17 mouse cellular contexts compared by ENCODE assay signal in the genomic region with DNA sequence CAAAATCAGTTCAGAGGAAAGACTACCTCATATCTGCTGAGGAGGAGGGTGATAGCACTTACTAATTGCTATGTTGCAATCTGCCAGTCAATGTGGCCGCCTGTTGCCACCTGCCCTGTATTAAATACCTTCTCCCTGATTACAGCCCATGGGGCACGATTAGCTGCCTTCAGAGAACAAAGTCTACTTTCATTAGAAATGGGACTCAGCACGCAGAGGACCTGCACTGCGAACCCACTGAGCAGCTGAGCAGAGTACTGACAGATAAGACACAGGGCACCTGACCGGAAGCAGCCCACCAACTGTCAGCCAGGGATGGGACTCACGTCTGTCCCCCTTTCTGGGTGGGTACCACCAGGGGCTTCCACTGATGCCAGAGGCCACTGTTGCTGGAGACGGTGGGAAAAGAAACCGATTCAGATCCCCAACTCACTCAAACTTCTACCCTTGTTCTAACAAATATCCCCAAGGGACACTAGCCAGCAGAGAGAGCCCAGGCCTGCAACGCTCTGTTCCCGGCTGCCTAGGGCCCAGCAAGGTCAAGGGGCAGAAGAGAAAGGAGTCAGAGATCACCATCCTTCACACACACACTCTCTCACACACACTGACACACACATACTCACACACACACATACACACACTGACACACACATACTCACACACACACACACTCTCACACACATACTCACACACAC. TPM values are rescaled to one million over a fixed set of nuclear protein-coding genes. Genes with fewer than 3 reads are reported as not detected.
DNase-seq lines count a peak whose midpoint lies in the region; ATAC-seq and TF ChIP-seq lines count a peak whose summit lies in the region.
"Had no signal": no experiment of that assay in that cellular context is flagged by ENCODE, and none has a peak within 500 bp of the region (broad histone marks: within the 10 kb centered on the region; RNA-seq: fewer than 3 reads in every experiment).

No protein-coding gene starts in this region.

- H3K27ac ChIP-seq in heart, embryonic 12.5 days (ENCODE audit: poor library complexity, severe bottlenecking): no peak overlapping the region
- peak overlapping the region; percentile 76; the same call in 1 of the 2 replicates for H3K27ac ChIP-seq in ES-Bruce4 (ENCODE audit: insufficient read depth, low read length)
- 0 out of 2 replicates have a peak overlapping the region, but pooled peaks have one; percentile 4 for H3K27ac ChIP-seq in brown adipose tissue, adult 24 weeks (replicated peaks; ENCODE audit: low read depth, low read length)
- H3K27ac ChIP-seq: midbrain, embryonic 15.5 days had no signal

- H3K4me3 ChIP-seq in heart, embryonic 12.5 days: no peak overlapping the region
- H3K4me3 ChIP-seq in ES-Bruce4 (ENCODE audit: low read depth, low read length): no peak overlapping the region
- H3K4me3 ChIP-seq in brown adipose tissue, adult 24 weeks (ENCODE audit: insufficient read depth, low read depth, low read length): no peak overlapping the region
- H3K4me3 ChIP-seq in myocyte: no peak overlapping the region
- H3K4me3 ChIP-seq: midbrain, embryonic 15.5 days had no signal

- H3K4me2 ChIP-seq in heart, embryonic 12.5 days: no peak overlapping the region
- H3K4me2 ChIP-seq in myocyte (ENCODE audit: low read depth): peak overlapping the region; percentile 62
- H3K4me2 ChIP-seq: lung, embryonic 14.5 days; midbrain, embryonic 15.5 days had no signal

- H3K4me1 ChIP-seq in heart, embryonic 12.5 days (replicated peaks): peaks cover 48% of the 10 kb centered on the region
- H3K4me1 ChIP-seq in ES-Bruce4 (ENCODE audit: control insufficient read depth, insufficient read depth, low read length): peaks cover 9% of the 10 kb centered on the region
- H3K4me1 ChIP-seq in brown adipose tissue, adult 24 weeks (ENCODE audit: control insufficient read depth, insufficient read depth, insufficient read length, low read length): peaks cover 4% of the 10 kb centered on the region; the same call in 1 of the 2 replicates

- H3K27me3 ChIP-seq in heart, embryonic 12.5 days (replicated peaks): no peaks in the 10 kb centered on the region
- H3K27me3 ChIP-seq in ES-Bruce4 (ENCODE audit: control insufficient read depth, insufficient read depth, low read length, poor library complexity, severe bottlenecking): no peaks in the 10 kb centered on the region
- no peaks in the 10 kb centered on the region for H3K27me3 ChIP-seq in myocyte (ENCODE audit: control insufficient read depth, insufficient read depth, insufficient read length)
- H3K27me3 ChIP-seq: midbrain, embryonic 15.5 days had no signal

- no peak for TF ChIP-seq EP300 in ES-Bruce4 (IDR thresholded peaks at IDR 0.05; ENCODE audit: insufficient read depth, low read depth, low read length)

- no peak overlapping the region for H3ac ChIP-seq in myocyte (ENCODE audit: control insufficient read depth, insufficient read length)

- 63% methylated on average over 10 of the region's 10 CpGs for WGBS in heart, embryonic 12.5 days

- intact Hi-C loops in heart, postnatal 10 days (cut with DNase I): loop anchor here (5.0 kb wide), 1 partner anchor 124 kb away; no protein-coding TSS in a partner anchor

- H3K36me3 ChIP-seq in heart, embryonic 12.5 days: peaks cover 79% of the 10 kb centered on the region
- peaks cover 29% of the 10 kb centered on the region for H3K36me3 ChIP-seq in ES-Bruce4 (ENCODE audit: control insufficient read depth, insufficient read depth, low read length, poor library complexity, severe bottlenecking)
- H3K36me3 ChIP-seq in myocyte (ENCODE audit: control insufficient read depth, insufficient read depth): peaks cover 15% of the 10 kb centered on the region
- H3K36me3 ChIP-seq: midbrain, embryonic 15.5 days had no signal

- H3K9me3 ChIP-seq in heart, embryonic 12.5 days (replicated peaks): no peaks in the 10 kb centered on the region
- H3K9me3 ChIP-seq in ES-Bruce4 (replicated peaks; ENCODE audit: control insufficient read depth, insufficient read depth, low read length, poor library complexity, severe bottlenecking): no peaks in the 10 kb centered on the region
- H3K9me3 ChIP-seq: midbrain, embryonic 15.5 days had no signal

- ATAC-seq in heart, embryonic 12.5 days (ENCODE audit: insufficient number of reproducible peaks, low FRiP score): no peak
- ATAC-seq: inflammation-experienced regulatory T-cells, adult 6 months; midbrain, embryonic 15.5 days had no signal

- TF ChIP-seq CTCF in ES-Bruce4 (IDR thresholded peaks at IDR 0.05; ENCODE audit: low read depth, low read length): no peak

- TF ChIP-seq POLR2A in ES-Bruce4 (IDR thresholded peaks at IDR 0.05; ENCODE audit: insufficient read depth, low read length): no peak
- no peak for TF ChIP-seq POLR2A in myocyte (IDR thresholded peaks at IDR 0.05; ENCODE audit: insufficient read length, low read depth)

- H3K79me2 ChIP-seq in myocyte (ENCODE audit: control insufficient read depth, insufficient read depth): peaks cover 38% of the 10 kb centered on the region

- H3K9ac ChIP-seq in heart, embryonic 12.5 days: 0 out of 2 replicates have a peak overlapping the region, but pooled peaks have one; percentile 46
- no peak overlapping the region for H3K9ac ChIP-seq in ES-Bruce4 (ENCODE audit: low read depth, poor library complexity, severe bottlenecking)
- H3K9ac ChIP-seq: lung, embryonic 14.5 days; midbrain, embryonic 15.5 days had no signal

- DNase-seq in heart, postnatal 10 days: no peak
- DNase-seq in B cell, adult 2 months: no peak
- DNase-seq in ovary, adult 18-20 months (ENCODE audit: low spot score): no peak
- DNase-seq: adrenal gland, postnatal 25 days; cerebellum, adult 9-11 months; kidney, postnatal 10 days; lung, embryonic 14.5 days; thymus, postnatal 36 days had no signal

TF ChIP-seq in myocyte, 11 proteins besides CTCF, POLR2A, EP300 and RAD21:
- TF ChIP-seq MAX (IDR thresholded peaks at IDR 0.05; ENCODE audit: low read depth) (no peak), MYOG (IDR thresholded peaks at IDR 0.05; ENCODE audit: control insufficient read depth in 1 of 3, insufficient read depth in 1 of 3, insufficient read length in 2 of 3, low read depth in 2 of 3) (peak in 2 of 3 experiments; percentile 12 to 49), SRF (IDR thresholded peaks at IDR 0.05; ENCODE audit: control insufficient read depth, insufficient read length, low read depth) (no peak)
TF ChIP-seq in myocyte: peak in this region for 1.

RNA-seq across cellular contexts. Expression of gene Tjap1, which starts 14.7 kb away (rescaled TPM):
- polyA plus RNA-seq in heart, embryonic 12.5 days (2016; fragmentation: Nextera tagmentation; extraction: Ambion mirVana): 43.7 and 44.1 TPM in 2 replicates
- total RNA-seq in heart, postnatal 10 days (2021): 10 to 100 TPM; 54.0 to 56.3 TPM
- polyA plus RNA-seq in ES-Bruce4 (2011; ENCODE audit: insufficient read depth, insufficient read length, low read depth, missing spikeins) (71.5 and 75.2 TPM in 2 replicates), myocyte (2012; fragmentation: generic; extraction: Trizol) (50.9 TPM)
- polyA plus RNA-seq in brown adipose tissue, adult 24 weeks (2012; ENCODE audit: insufficient read depth, insufficient read length, missing spikeins): 8.6 and 13.5 TPM in 2 replicates

RNA-seq across cellular contexts. Expression of gene Lrrc73, which starts 14.8 kb away (rescaled TPM):
- polyA plus RNA-seq in heart, embryonic 12.5 days (2016; fragmentation: Nextera tagmentation; extraction: Ambion mirVana): 0.89 and 0.91 TPM in 2 replicates
- under 1 TPM; 0.38 to 0.40 TPM for total RNA-seq in heart, postnatal 10 days (2021)
- polyA plus RNA-seq in ES-Bruce4 (2011; ENCODE audit: insufficient read depth, insufficient read length, low read depth, missing spikeins) (0.57 and 0.68 TPM in 2 replicates), myocyte (2012; fragmentation: generic; extraction: Trizol) (2.0 TPM)
- not detected in 2 replicates for polyA plus RNA-seq in brown adipose tissue, adult 24 weeks (2012; ENCODE audit: insufficient read depth, insufficient read length, missing spikeins)
- total RNA-seq: liver, adult 2 months had no signal

RNA-seq across cellular contexts. Expression of gene Yipf3, which starts 20.3 kb away (rescaled TPM):
- 66.6 and 72.0 TPM in 2 replicates for polyA plus RNA-seq in heart, embryonic 12.5 days (2016; fragmentation: Nextera tagmentation; extraction: Ambion mirVana)
- total RNA-seq in heart, postnatal 10 days (2021): 10 to 100 TPM; 69.3 to 75.1 TPM
- polyA plus RNA-seq in ES-Bruce4 (2011; ENCODE audit: insufficient read depth, insufficient read length, low read depth, missing spikeins) (57.0 and 64.0 TPM in 2 replicates), myocyte (2012; fragmentation: generic; extraction: Trizol) (112 TPM)
- 63.4 and 66.1 TPM in 2 replicates for polyA plus RNA-seq in brown adipose tissue, adult 24 weeks (2012; ENCODE audit: insufficient read depth, insufficient read length, missing spikeins)

RNA-seq across cellular contexts. Expression of gene Polr1c, which starts 20.3 kb away (rescaled TPM):
- 44.5 and 48.6 TPM in 2 replicates for polyA plus RNA-seq in heart, embryonic 12.5 days (2016; fragmentation: Nextera tagmentation; extraction: Ambion mirVana)
- total RNA-seq in heart, postnatal 10 days (2021): 10 to 100 TPM; 23.8 to 26.9 TPM
- polyA plus RNA-seq in ES-Bruce4 (2011; ENCODE audit: insufficient read depth, insufficient read length, low read depth, missing spikeins) (106 and 133 TPM in 2 replicates), myocyte (2012; fragmentation: generic; extraction: Trizol) (105 TPM)
- polyA plus RNA-seq in brown adipose tissue, adult 24 weeks (2012; ENCODE audit: insufficient read depth, insufficient read length, missing spikeins): 19.9 and 29.9 TPM in 2 replicates

RNA-seq across cellular contexts. Expression of gene Dlk2, which starts 29.0 kb away (rescaled TPM):
- polyA plus RNA-seq in heart, embryonic 12.5 days (2016; fragmentation: Nextera tagmentation; extraction: Ambion mirVana): 0.28 and 0.33 TPM in 2 replicates
- total RNA-seq in heart, postnatal 10 days (2021): 1 to 10 TPM in 1 of 2 experiments, under 1 TPM in 1; 0.57 to 1.0 TPM
- polyA plus RNA-seq in ES-Bruce4 (2011; ENCODE audit: insufficient read depth, insufficient read length, low read depth, missing spikeins) (0.91 and 1.3 TPM in 2 replicates), myocyte (2012; fragmentation: generic; extraction: Trizol) (1.8 TPM)
- not detected in 2 replicates for polyA plus RNA-seq in brown adipose tissue, adult 24 weeks (2012; ENCODE audit: insufficient read depth, insufficient read length, missing spikeins)
- total RNA-seq: adrenal gland, postnatal 25 days; liver, adult 2 months; megakaryocyte progenitor cell, adult 5-6 weeks; MEL had no signal
- polyA plus RNA-seq: inflammation-experienced regulatory T-cells, adult 6 months; liver, adult 2 months had no signal
